Mouse (Mus musculus) CD4-positive, CD25-positive, alpha-beta regulatory T cell, adult 4 months (primary cell): ENCODE measurements around the gene Banp. TPM values are rescaled to one million over a fixed set of nuclear protein-coding genes. Genes with fewer than 3 reads are reported as not detected.

Experiments used
- ATAC-seq: one replicate; pipeline ENCODE4 v1.8.0; 2017
- polyA plus RNA-seq, 2 experiments: library from polyadenylated mRNA; unstranded; fragments of 100-300 nt; shearing (Covaris generic); gene quantifications; one replicate each; pipeline ENCODE4 v1.2.1; 2017

The Banp gene
- polyA plus RNA-seq = 10 to 100 TPM; 34.5 to 47.5 TPM

DNA sequence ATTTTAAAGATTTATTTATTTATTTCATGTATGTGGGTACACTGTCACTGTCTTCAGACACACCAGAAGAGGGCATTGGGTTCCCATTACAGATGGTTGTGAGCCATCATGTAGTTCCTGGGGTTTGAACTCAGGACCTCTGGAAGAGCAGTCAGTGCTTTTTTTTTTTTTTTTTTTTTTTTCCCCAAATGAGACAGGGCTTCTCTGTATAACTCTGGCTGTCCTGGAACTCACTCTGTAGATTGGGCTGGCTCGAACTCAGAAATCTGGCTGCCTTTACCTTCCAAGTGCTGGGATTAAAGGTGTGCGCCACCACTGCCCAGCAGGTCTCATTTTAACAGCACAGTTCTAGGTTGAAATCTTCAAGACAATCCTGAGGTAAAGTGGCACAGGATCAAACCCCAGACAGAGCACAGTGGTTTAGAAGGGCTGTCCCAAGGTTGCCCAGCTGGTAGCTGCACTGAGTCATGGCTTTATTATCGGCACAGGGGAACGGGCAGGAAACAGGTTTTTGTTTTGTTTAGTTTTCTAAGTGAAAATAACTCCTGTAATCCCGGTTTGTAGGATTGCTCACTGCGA is at the start of gene Banp:
Banp (plus strand) TSS at position 529 of the 579 bp plus-strand sequence.
- no peak for ATAC-seq

DNA sequence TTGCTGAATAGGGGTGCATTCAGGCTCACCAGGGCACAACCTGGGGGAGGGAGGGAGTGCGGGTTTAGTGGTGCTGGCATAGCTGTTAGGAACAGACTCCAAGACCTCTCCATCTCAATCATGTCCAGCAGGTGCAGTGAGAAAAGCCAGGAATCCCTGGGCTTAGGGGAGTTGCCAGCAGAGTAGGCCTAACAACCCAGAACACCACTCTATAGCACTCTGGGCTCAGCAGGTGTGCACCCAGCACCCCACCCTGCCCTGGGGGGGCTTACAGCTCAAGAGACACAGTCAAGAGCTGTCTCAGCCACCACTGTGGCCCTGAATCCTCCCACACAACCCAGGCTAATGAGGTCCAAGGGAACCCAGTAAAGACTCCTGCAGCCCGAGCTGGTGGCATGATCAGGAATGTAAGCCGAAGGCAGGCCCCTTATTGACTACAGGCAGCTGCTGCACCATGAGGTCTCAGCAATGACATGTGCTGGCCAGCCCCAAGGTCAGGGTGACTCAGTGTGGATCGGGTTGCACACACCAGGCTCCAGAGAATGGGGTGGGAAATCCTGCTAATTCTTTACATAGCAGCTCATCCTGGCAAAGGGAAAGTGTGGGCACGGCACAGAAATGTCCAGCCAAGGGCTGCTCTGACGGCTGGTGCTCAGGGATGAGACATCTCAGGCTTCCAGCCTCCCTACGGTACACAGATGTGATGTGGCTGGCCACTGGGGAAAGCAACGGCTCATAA is 47.9 kb upstream of the Banp start:
- ATAC-seq = no peak

DNA sequence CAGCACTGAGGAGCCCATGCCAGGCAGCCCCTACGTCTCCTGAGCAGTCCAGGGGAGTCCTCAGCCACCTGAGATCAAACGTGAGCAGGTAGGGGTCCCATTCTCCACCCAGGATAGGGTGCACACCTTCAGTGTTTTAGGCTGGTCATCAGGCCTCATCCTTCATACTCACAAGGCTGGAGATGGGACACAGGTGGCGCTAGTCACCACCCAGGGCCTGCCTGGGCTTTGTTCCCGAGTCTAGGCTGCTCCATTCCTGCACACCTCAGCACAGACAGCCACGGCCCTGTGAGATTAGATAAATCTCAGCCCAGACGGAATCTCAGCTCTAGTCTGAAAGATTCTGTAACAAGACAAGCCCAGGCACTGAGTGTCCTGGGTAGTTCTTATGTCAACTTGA is 45.6 kb upstream of the Banp start:
- no peak for ATAC-seq

DNA sequence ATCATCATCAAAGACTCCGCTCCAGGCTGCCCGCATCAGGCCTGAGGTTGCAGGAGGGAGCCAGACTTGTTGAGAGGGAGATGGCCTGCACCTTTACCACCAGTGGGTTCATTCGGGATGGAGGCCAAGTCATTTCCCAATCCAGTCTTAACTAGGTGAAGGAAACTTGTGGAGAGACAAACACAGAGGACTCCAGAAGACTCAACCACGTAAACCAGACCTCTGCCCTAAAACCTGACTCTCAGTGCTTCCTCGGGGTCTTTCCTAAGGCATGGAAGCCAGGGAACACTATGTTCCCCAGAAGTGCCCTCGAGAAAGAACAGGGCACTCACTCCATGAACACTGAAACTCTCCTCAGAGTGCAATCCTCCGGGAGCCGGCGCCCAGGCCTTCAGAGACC is 44.6 kb upstream of the Banp start:
- ATAC-seq = no peak

DNA sequence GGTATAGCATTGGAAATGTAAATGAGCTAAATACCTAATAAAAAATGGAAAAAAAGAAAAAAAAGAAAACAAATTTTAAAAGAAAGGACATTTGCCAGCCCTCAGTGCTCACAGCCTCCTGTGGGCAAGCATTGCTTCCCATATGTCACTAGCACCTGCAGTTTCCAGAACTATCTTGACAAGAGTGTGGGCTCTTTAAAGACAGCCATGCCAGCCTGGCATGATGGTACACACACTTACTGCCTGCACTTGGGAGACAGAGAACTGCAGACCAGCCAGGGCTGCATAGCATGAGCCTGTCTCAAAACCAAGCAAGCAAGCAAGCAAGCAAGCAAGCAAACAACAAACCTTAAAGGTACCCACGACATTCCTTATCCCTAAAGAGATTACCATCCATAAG is 44.1 kb upstream of the Banp start:
- ATAC-seq = no peak

DNA sequence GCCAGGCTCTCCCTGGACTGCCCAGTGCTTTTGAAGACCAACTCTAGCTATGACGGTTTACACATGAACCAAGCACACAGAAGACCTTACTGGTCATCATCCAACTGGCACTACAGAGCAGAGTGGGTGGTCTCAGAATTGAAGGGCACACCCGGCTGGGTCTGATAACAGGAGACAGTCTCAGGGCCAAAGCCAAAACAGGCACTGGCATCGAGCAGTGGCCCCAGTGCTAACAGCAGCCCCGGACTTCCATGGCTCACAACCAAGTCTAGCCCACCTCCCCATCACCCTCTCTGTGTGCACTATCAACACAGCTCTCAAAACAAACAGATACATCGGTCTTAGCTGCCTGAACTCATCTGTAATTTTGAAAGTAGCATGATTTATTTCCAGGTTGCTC is 43.7 kb upstream of the Banp start:
- ATAC-seq = no peak

DNA sequence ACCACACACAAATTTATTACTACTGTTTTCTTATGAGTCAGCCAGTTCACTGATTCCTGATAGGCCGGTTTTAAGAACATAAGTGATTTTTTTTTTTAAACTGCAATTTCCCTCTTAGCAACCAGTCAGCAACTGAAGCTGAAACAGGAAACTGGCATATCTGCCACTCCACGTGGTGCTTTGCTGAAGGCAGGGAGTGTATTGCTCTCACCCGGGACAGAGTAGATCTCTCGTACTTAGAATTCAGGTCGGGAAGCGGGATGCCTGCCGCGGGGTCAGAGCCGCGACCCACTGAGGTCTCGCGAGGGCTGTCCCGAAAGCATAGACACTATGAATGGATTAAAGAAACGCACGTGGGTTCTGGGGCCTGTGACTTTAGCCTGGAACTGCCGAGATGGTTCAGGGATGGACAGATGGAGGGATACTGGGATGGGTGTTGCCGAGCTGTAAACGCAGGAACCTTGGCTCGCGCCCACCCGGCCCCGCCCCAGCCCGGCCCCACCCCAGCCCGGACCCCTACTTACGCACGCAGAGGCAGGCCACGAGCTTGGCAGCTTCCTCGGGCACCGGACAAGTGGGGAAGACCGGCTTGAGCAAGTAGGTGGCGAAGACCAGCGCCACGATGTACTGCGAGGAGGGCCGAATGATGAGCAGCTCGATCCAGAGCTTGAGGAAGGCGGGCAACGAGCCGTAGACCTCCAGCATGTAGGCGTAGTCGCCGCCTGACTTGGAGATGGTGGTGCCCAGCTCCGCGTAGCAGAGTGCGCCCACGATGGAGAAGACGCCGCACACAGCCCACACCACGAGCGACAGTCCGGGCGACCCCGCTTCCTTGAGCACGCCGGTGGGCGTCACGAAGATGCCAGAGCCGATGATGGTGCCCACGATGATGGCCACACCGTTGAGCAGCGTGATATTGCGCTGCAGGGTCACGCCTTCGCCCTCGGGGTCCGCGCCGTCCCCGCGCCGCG is 42.7 kb upstream of the Banp start:
- ATAC-seq = peak; percentile 40

DNA sequence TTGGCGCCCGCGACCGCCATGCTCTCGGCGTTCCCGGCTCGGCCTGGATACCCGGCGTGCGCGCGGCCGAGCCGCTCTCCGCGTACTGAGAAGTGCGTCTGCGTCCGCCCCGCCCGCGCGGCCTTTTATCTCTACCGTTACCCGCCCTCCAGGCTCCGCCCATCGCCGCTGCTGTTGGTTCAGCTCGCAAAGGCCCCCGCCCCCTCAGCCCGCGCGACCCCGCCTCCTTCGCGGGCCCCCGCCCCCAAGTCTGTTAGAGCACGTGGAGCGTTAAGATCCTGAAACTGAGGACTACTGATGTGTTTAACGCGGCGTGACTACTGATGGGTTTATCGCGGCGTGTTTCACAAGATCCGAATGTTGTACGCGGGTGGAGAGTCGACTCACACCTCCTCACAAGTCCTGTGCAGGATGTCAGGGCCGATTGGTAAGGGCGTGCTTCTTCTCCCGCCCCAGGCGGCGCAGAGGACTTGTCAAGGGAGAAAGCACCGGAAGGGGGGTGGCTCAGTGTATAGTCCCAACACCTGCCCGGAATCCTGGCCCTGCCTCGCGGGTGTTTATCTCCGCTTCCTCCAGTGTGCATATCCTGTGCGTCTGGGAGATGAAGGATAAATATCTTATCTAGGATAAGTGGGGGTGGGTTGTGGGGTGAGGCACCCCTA is 41.8 kb upstream of the Banp start, which contains the start of gene Slc7a5:
Slc7a5 (minus strand) TSS at position 108 of the 662 bp plus-strand sequence.
- peak; percentile 86 for ATAC-seq

DNA sequence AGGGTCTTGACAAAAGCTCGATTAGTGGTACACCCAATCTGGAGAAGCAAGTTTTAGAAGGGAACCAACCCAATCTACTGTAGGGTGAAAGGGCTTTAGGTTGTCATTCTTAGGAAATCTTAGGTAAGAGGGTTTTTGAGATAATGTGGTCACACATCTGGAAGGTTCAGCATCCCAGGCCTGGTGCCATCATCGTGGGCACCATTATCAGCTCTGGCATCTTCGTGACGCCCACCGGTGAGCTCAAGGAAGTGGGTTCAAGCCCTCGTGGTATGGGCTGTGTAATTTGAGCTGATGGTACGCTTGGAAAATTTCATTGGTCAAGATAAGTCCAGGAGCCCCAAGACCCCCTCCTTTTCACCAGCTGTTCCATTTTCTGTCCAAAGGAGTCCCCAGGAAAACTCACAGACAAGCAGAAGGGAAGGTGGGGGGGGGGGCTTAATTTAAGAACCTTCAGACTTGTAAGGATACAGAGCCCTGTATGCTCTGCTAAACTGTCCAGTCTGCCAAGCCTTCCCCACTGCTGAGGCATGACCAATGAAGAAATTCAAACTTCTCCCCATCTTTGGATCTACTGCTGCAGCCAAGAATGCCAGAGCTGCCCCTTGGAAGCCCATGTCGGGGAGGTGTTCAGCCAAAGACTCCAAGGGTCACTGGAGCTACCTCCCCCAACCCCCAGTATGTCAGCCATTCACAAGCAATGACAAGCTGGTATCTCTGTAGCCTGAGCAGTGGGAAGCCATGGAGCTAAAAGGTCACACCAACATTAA is 41.0 kb upstream of the Banp start:
- no peak for ATAC-seq

DNA sequence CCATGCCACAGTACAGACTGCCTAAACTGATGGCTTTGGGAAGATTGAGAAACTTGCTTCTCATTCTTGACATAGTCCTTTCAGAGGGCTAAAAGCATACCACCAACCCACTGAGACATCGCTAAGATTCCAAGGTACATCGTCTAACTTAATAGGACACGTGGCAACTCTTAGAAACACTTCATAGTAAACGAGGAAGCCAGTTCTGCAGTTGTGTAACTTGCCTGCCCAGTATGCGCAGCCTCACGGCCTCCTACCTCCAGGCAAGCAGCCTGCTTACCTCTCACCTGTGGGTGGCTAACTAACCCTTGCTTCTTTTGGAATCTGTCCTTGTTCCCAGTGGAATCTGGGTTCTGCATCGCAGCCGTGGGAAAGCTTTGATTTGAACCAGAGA is 40.4 kb upstream of the Banp start:
- no peak for ATAC-seq

DNA sequence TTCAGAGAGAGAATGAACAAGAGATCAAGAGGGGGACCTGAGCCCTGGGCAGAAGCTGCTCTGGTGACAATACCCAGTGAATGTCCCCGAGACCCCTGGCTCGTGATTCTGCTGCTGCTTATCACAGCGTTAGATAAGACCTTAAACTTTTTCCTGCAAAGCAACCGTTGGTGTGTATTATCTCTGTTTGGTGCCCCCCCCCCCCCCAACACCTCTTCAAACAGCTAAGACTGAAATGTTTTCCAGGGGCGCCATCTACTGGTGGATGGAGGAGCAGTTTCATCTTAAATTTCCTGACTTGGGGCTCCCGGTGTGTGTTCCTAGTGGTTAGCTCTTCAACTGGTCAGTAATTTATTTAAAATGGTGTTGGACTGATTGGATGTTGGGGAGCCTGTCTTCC is 39.9 kb upstream of the Banp start:
- ATAC-seq = no peak

DNA sequence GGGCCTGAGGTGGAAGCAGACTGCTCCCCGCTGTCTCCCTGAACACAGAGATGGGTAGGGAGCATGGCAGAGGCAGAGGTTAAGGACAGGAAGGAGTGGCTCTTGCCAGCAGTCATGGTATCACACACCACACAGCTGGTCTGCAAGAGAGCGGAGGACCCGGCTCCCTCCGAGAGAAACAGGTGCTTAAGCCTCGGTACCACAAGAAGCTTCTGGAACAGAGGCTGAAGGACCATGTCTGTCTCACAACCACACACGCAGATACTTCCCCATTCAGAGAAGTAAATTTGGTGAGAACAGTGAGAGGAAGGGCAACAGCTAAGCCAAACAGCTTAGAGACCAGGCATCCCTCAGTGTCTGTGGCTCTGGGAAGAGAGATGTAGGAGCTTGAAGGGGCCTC is 38.1 kb upstream of the Banp start:
- ATAC-seq = no peak

DNA sequence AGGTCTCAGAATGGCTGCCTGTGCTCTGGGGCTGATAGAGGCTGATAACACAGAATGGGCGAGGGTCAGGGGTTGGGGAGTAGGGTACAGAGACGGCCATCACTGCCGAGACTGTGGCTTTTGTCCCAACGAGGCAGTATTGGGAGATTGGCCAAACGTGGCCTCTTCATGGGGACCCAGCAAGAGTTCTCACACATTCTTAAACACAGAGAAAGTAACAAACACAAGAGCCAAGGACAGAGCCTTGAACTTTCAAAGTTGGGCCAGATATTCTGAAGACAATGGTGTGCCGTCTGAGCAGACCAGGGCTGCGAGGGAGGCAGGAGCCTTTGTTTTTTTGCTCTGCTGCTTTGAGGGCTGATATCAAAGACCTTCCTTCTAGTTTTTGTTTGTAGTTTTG is 37.6 kb upstream of the Banp start:
- no peak for ATAC-seq

DNA sequence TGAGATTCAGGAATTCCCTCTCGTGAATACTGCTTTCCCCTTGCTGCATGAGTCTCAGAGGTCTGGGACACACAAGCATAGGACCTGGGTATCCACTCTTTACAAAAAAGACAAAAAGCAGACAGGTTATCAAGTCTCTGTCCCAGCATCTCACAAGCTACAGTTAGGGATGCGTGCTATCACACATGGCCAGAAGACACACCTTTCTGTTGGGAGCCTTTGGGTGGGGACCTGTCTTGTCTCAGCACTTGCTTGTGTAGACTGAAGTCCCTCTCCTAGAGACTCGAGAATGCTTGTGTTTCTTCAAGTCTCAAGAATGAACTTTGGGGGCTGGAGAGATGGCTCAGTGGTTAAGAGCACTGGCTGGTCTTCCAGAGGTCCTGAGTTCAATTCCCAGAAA is 36.7 kb upstream of the Banp start:
- no peak for ATAC-seq

DNA sequence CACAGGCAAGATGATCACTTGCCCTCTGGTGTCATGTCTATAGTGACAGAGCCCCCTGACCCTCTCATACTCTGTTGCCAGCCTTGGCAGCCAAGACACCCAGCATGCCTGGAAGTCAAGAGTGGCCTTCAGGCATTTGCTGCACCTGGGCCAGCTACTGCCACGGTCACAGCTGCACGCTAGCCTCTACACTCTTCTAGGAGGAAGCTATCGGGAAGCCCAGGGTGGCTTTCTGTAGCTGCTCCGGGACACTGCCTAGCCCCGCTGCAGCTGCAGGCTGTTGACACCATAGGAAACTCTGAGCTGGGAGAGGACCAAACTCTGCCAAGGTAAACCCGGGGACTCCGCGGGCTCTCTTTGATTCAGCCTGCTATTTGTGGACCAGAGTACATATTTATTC is 36.2 kb upstream of the Banp start:
- ATAC-seq = no peak

DNA sequence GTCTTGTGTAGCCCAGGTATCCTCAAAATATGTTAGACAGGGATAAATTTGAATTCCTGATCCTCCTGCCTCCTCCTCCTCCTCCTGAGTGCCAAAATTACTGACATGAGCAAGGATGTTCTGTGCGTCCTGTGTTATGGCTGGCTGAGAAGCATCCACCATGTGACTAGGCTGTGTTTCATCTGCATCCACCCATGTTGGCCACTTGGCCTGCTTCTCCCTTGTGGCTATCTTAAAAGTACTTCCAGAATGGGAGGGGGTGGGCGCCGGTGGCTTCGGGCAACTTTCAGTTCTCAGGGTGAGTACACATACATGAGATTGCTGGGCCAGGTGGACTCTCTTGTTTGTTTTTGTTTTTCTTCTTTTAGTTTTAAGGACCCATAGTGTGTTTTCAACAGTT is 30.4 kb upstream of the Banp start:
- no peak for ATAC-seq

DNA sequence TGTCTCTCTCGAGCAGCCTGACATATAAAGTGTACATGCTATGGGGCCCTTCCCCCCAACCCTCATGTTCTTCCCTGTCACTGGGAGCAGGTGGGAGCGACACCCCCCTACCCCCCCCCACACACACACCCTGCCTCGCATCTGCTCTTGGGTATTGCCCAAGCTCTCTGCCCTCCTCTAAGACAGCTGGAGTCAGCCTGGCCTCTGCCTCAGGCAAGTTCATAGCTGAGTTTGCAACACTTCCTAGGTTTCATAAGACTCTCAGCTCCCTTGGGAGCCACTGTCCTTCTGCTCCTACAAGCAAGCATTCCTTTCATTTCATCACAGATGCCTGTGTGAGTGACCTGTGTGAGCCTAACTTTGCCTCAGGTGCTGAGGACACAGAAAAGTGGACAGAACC is 29.8 kb upstream of the Banp start:
- no peak for ATAC-seq

DNA sequence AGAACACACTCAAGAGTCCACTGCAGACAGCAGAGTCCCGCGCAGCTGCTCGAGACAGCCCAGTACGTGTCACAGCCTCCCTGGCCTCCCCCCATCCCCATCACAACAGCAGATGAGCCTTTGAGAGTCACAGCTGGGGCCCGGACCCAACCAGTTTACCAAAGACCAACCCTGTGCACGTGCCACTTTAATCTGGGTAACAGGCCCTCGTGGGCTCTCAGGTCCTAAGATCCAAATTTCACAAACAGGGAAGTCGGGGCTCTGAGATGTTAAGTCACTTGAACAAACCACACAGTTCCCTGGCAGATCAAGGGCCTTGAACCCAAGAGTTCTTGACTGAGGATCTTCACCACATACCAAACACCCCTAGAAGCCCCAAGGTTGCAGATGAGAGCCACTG is 28.0 kb upstream of the Banp start:
- ATAC-seq = no peak

DNA sequence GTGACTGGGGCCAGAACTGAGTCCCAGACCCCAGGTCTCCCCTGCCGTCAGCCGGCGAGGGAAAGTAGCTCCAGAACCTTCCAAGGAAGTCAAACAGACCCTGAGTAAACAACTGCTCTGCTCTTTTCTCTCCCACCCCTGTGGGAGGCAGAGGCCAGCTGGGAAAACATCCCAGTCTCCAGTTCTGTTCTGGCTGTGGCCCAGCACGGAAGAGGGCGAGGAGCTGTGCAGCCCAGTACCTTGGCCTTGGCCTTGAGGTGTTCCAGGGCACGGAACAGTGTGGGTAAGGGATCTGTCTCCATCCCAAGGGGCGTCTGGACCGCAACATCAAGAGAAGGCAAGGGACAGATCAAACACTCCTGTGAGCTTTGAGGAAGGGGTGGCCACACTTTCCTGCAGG is 27.4 kb upstream of the Banp start:
- ATAC-seq = no peak

DNA sequence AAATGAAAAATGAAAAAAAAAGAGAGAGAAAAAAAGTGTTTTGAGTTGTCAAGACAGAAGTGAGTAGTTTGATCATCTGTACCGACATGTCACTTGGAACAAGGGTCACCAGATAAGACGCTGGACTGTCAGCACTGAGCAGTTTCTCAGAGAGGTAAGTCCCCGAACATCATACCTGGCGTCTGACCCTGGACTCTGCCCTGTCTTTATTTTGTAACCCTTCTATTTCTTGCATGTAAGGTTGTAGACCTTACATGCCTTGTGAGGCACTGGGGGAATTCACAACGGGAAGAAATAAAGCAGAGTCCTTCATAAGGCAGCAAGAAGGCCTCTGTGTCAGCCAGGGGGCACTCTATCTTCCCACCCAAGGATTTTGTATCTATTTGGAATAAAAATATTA is 24.9 kb upstream of the Banp start:
- ATAC-seq = no peak

DNA sequence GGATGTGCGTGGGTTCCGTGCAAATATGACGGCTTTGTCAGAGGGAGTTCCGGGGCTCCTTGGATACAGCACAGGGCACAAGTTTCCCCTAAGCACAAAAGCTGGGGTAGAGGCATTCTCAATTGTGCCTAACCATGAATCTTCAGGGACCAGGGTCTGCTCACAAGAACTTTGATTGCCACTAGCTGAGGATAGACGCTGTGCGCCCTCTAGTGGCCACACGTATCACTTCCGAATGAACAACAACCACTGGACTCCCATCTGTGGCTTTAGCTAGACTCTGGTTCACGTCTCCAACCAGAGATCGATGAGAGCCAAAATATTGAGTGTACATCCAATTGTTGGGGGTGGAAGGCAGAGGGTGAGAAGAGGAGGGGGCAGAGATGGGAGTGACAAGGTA is 23.9 kb upstream of the Banp start:
- ATAC-seq = peak; percentile 54

DNA sequence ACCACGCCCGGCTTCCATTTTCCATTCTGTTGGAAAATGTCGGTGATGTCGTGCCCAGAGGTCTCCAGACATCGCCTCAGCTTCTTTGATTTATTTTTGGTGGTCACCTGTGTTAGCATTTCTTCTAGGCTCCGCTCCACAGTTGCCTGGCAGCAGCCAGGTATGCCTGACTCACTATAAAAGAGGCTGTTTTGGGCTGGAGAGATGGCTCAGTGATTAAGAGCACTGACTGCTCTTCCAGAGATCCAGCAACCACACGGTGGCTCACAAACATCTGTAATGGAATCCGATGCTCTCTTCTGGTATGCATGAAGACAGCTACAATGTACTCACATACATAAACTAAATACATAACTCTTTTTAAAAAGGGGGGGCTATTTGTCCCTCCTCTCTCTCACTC is 23.3 kb upstream of the Banp start:
- ATAC-seq = no peak
